Mouse (Mus musculus) myocyte (in vitro differentiated cells): ENCODE results near the gene Igsf9b. TPM values are rescaled to one million over a fixed set of nuclear protein-coding genes. Genes with fewer than 3 reads are reported as not detected.

Source experiments
- H3K27me3 ChIP-seq: one replicate; pipeline ENCODE4 v1.6.1; 2011; ENCODE audit not compliant: control insufficient read depth, insufficient read depth, insufficient read length
- H3K36me3 ChIP-seq: one replicate; pipeline ENCODE4 v1.6.1; 2011; ENCODE audit not compliant: control insufficient read depth, insufficient read depth
- H3K4me2 ChIP-seq: one replicate; pipeline ENCODE4 v1.6.1; 2011; ENCODE audit warnings: low read depth, control low read depth
- H3K4me3 ChIP-seq: one replicate; pipeline ENCODE4 v1.5.1; 2011; ENCODE audit warnings: mild to moderate bottlenecking, control low read depth, moderate library complexity
- H3K79me2 ChIP-seq: one replicate; pipeline ENCODE4 v1.6.1; 2011; ENCODE audit not compliant: control insufficient read depth, insufficient read depth
- H3ac ChIP-seq: one replicate; pipeline ENCODE4 v1.6.1; 2011; ENCODE audit not compliant: control insufficient read depth, insufficient read length
- CEBPB ChIP-seq: IDR thresholded peaks from 2 replicates; pipeline ENCODE4 v1.6.1; 2011; ENCODE audit warnings: mild to moderate bottlenecking, moderate library complexity; ENCODE audit not compliant: poor library complexity, insufficient read depth, severe bottlenecking
- E2F4 ChIP-seq: IDR thresholded peaks from one replicate; pipeline ENCODE4 v1.6.1; 2011; ENCODE audit warnings: mild to moderate bottlenecking, control low read depth, moderate library complexity; ENCODE audit not compliant: insufficient read depth
- MAX ChIP-seq: IDR thresholded peaks from one replicate; pipeline ENCODE4 v1.6.1; 2011; ENCODE audit warnings: low read depth, mild to moderate bottlenecking, control low read depth
- MYOD1 ChIP-seq, 3 experiments: IDR thresholded peaks; one replicate each; pipeline ENCODE4 v1.6.1; 2011; ENCODE audit warnings: control low read depth in 2 of 3, low read depth in 2 of 3, mild to moderate bottlenecking in 2 of 3, moderate library complexity in 1 of 3; ENCODE audit not compliant: insufficient read length in 2 of 3, control insufficient read depth in 1 of 3
- MYOG ChIP-seq, 3 experiments: IDR thresholded peaks; one replicate each; pipeline ENCODE4 v1.6.1; 2011; ENCODE audit warnings: control low read depth in 2 of 3, low read depth in 2 of 3, mild to moderate bottlenecking in 2 of 3; ENCODE audit not compliant: insufficient read length in 2 of 3, control insufficient read depth in 1 of 3, insufficient read depth in 1 of 3
- POLR2A ChIP-seq: IDR thresholded peaks from one replicate; pipeline ENCODE4 v1.6.1; 2011; ENCODE audit warnings: low read depth, mild to moderate bottlenecking, control low read depth, moderate library complexity; ENCODE audit not compliant: insufficient read length
- POLR2AphosphoS2 ChIP-seq: IDR thresholded peaks from one replicate; pipeline ENCODE4 v1.6.1; 2011; ENCODE audit warnings: low read depth, control low read depth; ENCODE audit not compliant: insufficient read length
- REST ChIP-seq: IDR thresholded peaks from one replicate; pipeline ENCODE4 v1.6.1; 2011; ENCODE audit warnings: mild to moderate bottlenecking, control low read depth, moderate library complexity; ENCODE audit not compliant: insufficient read depth, insufficient read length
- SRF ChIP-seq: IDR thresholded peaks from one replicate; pipeline ENCODE4 v1.6.1; 2011; ENCODE audit warnings: low read depth; ENCODE audit not compliant: control insufficient read depth, insufficient read length
- TCF12 ChIP-seq: IDR thresholded peaks from one replicate; pipeline ENCODE4 v1.6.1; 2011; ENCODE audit warnings: mild to moderate bottlenecking, control low read depth; ENCODE audit not compliant: poor library complexity, insufficient read depth, severe bottlenecking
- TCF3 ChIP-seq: IDR thresholded peaks from one replicate; pipeline ENCODE4 v1.6.1; 2011; ENCODE audit warnings: low read depth, control low read depth; ENCODE audit not compliant: insufficient read length
- USF1 ChIP-seq: IDR thresholded peaks from one replicate; pipeline ENCODE4 v1.6.1; 2011; ENCODE audit warnings: low read depth, mild to moderate bottlenecking, control low read depth, moderate library complexity
- polyA plus RNA-seq: library from polyadenylated mRNA; unstranded; fragments of >200 nt; fragmentation: generic; extraction: Trizol; gene quantifications from one replicate; pipeline ENCODE4 v1.2.1, GENCODE M21; 2012; ENCODE audit warnings: missing spikeins

The Igsf9b gene
- polyA plus RNA-seq, 1 experiment = 0.04 TPM

- no peak overlapping the region for H3K4me3 ChIP-seq
- H3ac ChIP-seq = no peak overlapping the region
- H3K36me3 ChIP-seq = no peaks in the 10 kb centered on the region
- TF ChIP-seq MYOD1 (IDR thresholded peaks at IDR 0.05; ENCODE audit: control insufficient read depth in 1 of 3, insufficient read length in 2 of 3, low read depth in 2 of 3) = no peak
- TF ChIP-seq REST = no peak
- no peak for TF ChIP-seq TCF12
- TF ChIP-seq POLR2AphosphoS2 = no peak
- no peak for TF ChIP-seq MYOG (IDR thresholded peaks at IDR 0.05; ENCODE audit: control insufficient read depth in 1 of 3, insufficient read depth in 1 of 3, insufficient read length in 2 of 3, low read depth in 2 of 3)
- no peak for TF ChIP-seq MAX
- TF ChIP-seq POLR2A = no peak
- TF ChIP-seq TCF3 = no peak
- no peak for TF ChIP-seq E2F4
- no peak for TF ChIP-seq CEBPB
- TF ChIP-seq SRF = no peak
- TF ChIP-seq USF1 = no peak
- H3K27me3 ChIP-seq = no peaks in the 10 kb centered on the region
- no peaks in the 10 kb centered on the region for H3K79me2 ChIP-seq
- H3K4me2 ChIP-seq = no peak overlapping the region
These were observed 37.1 kb upstream of the Igsf9b start for GRCm38 (mm10) chr9:27261905-27262304.

- H3ac ChIP-seq = no peak overlapping the region
- H3K4me3 ChIP-seq = no peak overlapping the region
- no peak overlapping the region for H3K4me2 ChIP-seq
- TF ChIP-seq MYOD1 (IDR thresholded peaks at IDR 0.05; ENCODE audit: control insufficient read depth in 1 of 3, insufficient read length in 2 of 3, low read depth in 2 of 3) (no peak), REST (no peak), SRF (no peak), MAX (no peak), MYOG (IDR thresholded peaks at IDR 0.05; ENCODE audit: control insufficient read depth in 1 of 3, insufficient read depth in 1 of 3, insufficient read length in 2 of 3, low read depth in 2 of 3) (no peak), USF1 (no peak), TCF3 (no peak), CEBPB (no peak), E2F4 (no peak), POLR2AphosphoS2 (no peak), TCF12 (no peak), POLR2A (no peak)
- no peaks in the 10 kb centered on the region for H3K36me3 ChIP-seq
- no peaks in the 10 kb centered on the region for H3K79me2 ChIP-seq
- no peaks in the 10 kb centered on the region for H3K27me3 ChIP-seq
These were observed 34.0 kb upstream of the Igsf9b start for GRCm38 (mm10) chr9:27265009-27265408.

- Histone ChIP-seq H3ac (no peak overlapping the region), H3K4me2 (no peak overlapping the region), H3K79me2 (no peaks in the 10 kb centered on the region), H3K4me3 (no peak overlapping the region), H3K36me3 (no peaks in the 10 kb centered on the region), H3K27me3 (no peaks in the 10 kb centered on the region)
- TF ChIP-seq TCF12 = no peak
- TF ChIP-seq POLR2A = no peak
- no peak for TF ChIP-seq REST
- TF ChIP-seq MYOD1 (IDR thresholded peaks at IDR 0.05; ENCODE audit: control insufficient read depth in 1 of 3, insufficient read length in 2 of 3, low read depth in 2 of 3) = no peak
- TF ChIP-seq MYOG (IDR thresholded peaks at IDR 0.05; ENCODE audit: control insufficient read depth in 1 of 3, insufficient read depth in 1 of 3, insufficient read length in 2 of 3, low read depth in 2 of 3) = no peak
- TF ChIP-seq SRF = no peak
- no peak for TF ChIP-seq MAX
- no peak for TF ChIP-seq POLR2AphosphoS2
- no peak for TF ChIP-seq CEBPB
These were observed 31.1 kb upstream of the Igsf9b start for GRCm38 (mm10) chr9:27267878-27268277.

GRCm38 (mm10) chr9:27268493-27268892, 30.5 kb upstream of the Igsf9b start:
- no peak overlapping the region for H3ac ChIP-seq
- TF ChIP-seq E2F4 = no peak
- no peaks in the 10 kb centered on the region for H3K36me3 ChIP-seq
- no peaks in the 10 kb centered on the region for H3K27me3 ChIP-seq
- H3K79me2 ChIP-seq = no peaks in the 10 kb centered on the region
- H3K4me2 ChIP-seq = no peak overlapping the region
- H3K4me3 ChIP-seq = no peak overlapping the region

- H3K4me3 ChIP-seq = no peak overlapping the region
- TF ChIP-seq REST (no peak), POLR2A (no peak), E2F4 (no peak), USF1 (no peak), POLR2AphosphoS2 (no peak), TCF3 (no peak), SRF (no peak), TCF12 (no peak)
- no peak overlapping the region for H3ac ChIP-seq
- no peak overlapping the region for H3K4me2 ChIP-seq
- H3K36me3 ChIP-seq = no peaks in the 10 kb centered on the region
- no peaks in the 10 kb centered on the region for H3K79me2 ChIP-seq
- H3K27me3 ChIP-seq = no peaks in the 10 kb centered on the region
These were observed 29.7 kb upstream of the Igsf9b start for GRCm38 (mm10) chr9:27269322-27269721.
